Mouse (Mus musculus) cerebellum, adult (tissue): ENCODE results near the gene Fscn2.

ENCODE experiments used
- ATAC-seq: cut with Nextera tagmentation; 2 replicates; pipeline ENCODE4 v1.9.2; 2017; ENCODE audit warnings: mild to moderate bottlenecking, moderate library complexity, mixed read lengths; ENCODE audit not compliant: insufficient number of reproducible peaks, low FRiP score, low TSS enrichment

Fscn2 gene

DNA sequence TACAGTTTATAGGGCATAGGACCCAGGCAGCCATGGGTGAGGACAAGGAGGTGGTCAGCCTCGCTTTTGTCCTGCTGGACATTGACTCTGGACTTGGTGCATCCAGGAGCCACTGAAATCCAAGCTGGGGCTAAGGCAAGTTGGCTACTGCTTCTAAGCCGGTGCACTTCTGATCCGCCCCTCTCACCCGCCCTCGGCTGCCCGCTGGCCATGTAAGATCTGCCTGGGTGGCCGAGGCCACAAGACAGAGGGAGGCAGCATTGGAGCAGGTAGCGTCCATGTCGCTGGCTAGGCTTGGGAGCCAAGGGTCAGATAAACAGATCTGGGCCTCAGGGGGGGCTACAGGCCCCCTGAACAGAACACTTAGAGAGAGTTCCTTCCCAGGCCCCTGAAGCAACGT lies at the start of gene Fscn2:
TSS of gene Fscn2 (plus strand) at position 240 of the 400 bp plus-strand sequence.
- no peak for ATAC-seq

DNA sequence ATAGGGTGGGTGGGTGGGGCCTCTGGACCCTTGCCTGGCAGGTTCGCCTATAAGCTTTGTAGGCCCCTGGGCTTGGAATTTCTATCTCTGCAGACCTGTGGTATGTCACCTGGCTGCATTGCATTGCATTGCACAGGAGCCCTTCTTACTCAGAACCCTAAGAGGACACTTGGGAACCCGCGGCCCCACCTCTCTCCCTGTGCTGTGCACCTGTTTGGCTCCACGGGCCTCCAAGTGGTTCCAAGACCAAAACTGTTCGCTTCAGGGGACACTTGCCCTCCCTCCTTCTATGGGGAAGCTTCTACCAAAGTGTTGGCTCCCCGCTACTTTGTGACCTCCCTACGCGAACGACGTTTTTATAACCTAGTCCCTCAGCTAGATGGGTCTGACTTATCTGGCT lies 49.8 kb upstream of the Fscn2 start:
- no peak for ATAC-seq

DNA sequence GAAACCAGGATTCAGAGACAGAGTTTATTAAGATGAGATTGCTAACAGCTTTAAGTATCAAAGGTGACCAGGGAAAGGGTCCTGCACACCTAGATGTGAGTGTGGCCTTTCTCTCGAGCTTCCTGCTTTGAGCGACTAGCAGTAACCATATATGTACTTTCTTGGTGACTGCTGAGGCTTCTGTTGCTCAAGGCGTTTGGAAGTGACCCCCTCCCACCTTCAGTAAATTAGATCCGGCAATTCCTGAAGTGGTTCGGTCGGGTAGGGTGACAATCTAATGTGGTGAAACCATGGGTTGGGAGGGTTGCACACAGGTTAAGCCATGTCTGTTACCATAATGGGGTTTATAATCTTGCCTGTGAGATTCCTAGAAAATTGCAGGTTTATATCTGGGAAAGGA lies 49.3 kb upstream of the Fscn2 start:
- ATAC-seq: no peak

DNA sequence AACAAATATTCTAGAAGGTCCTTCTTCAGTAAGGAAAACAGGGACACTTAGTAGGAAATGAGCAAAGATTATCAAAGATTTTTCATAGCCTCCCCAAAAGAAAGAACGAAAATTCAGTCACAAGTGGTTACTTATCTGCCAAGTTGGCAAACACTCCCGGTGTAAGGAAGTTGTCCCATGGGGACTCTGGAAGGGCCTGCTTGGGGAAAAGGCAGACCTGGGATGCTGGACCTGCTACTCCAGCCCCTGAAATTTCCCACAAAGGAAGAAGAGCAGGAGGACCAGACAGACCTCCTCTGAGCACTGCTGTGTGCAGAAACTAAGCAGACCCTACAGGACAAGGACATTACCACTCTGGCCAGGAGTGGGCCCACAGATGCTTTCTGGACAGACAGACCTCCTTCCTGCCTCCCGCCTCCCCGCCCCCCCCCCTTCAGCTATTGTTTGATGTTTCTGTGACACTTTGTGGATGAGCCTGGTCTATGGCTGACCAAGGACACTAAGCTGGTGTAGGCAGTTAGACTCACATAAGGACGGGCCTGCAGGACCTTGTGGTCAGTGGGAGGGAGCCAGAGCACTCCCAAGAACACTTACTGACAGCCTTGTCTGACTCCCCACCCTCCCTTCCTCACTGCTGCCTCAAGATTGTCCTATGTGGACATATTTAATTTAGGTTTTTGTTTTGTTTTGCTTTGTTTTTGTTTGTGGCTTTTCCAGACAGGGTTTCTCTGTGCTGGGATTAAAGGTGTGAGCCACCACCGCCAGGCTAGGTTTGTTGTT lies 47.2 kb upstream of the Fscn2 start:
- no peak for ATAC-seq

DNA sequence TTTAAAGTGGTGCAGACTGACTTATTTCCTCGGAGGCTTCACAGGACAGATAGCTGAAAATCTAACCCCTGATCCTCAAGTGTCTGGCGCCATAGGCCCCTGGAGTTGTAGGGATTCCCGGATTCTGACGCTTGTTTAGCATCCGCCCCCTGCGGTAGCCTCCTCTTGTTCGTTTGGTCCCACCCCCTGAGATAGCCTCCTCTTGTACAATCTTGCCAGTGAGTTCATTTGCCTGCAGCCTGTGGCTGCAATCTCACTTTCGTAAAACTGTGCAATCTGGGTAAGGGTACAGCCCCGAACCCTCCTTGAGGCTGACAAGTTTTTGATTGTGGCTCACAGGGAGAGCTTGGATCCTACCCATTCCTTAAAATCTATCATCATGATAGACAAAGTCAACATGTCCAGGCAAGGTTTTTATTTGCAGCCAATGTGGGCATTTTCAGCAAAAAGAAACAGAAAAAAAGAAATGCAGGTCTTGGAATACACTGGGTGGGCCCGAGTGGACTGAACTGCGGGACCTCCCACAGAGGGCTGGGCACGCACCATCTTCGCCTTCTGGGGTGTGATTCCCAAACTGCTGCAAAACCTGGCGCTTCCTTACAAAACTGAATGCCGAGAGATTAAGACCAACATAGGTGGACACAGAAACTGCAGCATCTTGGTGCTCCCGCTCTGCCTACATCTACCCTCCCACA lies 46.5 kb upstream of the Fscn2 start:
- ATAC-seq: no peak

DNA sequence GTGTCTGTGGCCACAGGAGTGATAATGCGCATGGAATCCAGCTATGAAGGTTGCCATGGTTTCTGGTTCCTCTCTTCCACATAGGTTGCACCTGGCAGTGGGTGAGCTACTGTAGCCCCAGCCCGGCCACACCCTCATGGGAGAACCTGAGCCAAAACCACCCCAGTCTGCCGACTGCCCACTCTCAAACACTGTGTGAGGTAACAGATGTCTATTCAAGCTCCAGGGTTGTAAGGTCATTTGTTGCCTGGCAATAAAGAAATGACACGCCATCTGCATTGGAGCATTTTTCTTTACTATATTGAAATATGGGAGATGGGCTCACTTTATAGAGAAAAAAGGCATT lies 45.9 kb upstream of the Fscn2 start:
- no peak for ATAC-seq

DNA sequence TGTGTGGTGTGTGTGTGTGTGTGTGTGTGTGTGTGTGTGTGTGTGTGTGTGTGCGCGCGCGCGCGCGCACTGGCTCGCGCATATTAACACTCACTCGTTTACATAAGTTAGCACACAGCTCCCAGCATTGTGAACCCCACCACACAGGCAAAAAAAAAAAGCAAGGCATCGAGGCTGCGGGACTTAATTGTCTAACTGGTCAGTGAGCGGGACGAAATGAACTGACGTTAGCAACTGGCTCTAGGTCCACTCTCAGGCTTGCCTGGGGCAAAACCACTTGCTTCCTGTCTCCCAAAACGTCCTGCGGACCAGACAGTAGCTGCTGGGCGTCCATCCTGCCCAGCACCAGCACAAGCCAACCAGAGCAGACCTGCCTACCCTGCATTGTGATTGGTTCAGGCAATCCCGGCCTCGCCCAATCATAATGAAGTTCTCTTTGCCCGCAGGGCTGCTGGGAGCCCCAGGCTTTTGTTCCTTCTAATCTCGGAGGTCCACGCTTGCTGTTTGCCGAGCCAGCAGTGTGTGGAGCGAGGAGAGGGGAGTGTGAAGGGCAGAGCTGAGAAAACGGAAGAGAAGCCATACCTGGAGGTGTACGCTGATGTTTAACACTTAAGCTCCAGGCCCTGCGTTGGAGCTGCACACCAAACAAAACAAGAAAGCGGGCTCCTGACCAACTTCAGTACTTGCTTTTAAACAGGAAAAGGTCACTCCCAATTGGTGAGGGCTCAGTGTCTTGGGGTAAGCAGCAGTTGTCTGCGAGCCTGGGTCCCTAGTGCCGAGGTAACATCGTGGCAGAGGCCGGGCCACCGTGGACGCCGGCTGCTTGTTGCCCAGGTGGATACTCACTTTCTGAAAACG lies 45.3 kb upstream of the Fscn2 start:
- peak; percentile 98 for ATAC-seq

DNA sequence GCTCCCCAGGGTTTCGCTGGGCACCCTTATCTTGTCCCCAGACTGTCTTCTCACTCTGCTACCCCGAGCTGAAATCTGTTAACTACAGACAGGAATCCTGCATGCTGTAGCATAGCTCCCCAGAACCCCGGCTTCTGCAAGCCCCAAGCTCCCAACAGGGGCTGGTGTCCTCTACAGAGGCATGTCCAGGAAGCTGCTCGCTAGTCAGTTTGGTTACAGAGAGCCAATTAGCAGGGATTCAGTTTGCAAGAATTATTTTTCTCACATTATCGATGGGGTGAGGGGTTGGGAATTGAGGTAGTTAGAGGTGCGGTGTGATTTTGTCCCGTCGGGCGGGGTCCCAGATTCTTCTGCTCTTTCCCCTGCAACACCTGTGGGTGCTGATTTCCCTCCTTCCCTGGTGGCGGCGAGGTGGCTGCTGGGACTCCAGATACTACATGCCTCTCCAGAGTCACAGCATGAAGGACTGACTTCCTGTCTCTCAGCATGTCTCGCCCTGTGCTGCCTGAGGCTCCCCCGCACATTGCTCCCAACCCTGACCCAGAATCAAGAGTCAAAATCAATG lies 44.6 kb upstream of the Fscn2 start:
- no peak for ATAC-seq

DNA sequence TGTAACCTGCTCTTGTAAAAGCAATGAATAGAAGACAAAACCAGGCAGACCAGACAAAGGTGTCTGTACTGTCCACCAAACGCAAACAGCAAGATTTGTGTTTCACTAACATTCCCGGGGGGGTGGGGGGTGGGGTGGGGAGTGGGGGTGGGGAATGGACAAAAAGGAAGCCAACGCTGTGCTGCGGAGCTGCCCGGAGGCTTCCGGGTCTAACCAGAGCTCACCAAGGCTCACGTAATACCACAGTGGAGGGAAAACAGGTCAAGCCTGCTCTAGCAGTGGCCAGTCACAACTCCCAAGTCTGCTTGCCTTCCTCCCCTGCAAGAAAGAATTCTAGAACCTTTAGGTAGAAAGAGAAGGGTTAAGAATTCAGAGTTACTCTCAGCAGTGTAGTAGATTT lies 43.9 kb upstream of the Fscn2 start:
- no peak for ATAC-seq

DNA sequence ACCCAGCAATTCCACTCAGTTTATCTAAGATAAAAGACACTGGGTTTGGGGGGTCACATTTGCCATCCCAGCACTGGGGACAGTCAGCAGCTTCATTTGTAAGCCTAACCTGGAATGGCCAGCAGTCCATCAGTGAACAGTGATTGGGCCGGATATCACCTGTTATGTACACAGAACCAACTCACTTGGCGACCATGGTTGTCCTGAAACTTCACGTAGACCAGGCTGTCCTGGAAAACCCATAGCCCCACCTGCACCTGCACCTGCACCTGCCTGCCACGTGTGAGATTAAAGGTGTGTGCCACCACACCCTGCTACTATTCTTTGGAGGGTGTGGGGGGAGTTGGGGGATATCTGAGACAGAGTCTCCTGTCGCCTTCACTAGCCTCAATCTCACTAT lies 42.0 kb upstream of the Fscn2 start:
- ATAC-seq: no peak

DNA sequence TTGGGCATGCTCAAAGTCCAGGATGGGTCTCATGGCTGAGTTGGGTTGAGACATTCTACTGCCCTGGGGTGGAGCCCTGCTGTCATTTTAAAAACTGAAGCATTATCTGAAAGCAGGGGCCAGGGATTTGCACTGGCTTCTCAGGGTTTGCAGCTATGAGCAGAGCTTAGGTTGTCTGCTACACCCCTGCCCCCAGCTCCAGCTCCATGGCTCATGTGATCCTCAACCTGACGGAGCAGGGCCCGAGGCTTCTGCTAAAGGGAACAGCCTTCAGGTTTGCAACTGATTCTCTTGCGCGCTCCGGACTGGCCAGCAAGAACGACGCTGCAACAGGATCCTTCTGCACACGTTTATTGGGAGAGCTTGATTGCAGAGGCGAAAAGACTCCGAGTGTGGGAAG lies 41.2 kb upstream of the Fscn2 start:
- ATAC-seq: no peak

DNA sequence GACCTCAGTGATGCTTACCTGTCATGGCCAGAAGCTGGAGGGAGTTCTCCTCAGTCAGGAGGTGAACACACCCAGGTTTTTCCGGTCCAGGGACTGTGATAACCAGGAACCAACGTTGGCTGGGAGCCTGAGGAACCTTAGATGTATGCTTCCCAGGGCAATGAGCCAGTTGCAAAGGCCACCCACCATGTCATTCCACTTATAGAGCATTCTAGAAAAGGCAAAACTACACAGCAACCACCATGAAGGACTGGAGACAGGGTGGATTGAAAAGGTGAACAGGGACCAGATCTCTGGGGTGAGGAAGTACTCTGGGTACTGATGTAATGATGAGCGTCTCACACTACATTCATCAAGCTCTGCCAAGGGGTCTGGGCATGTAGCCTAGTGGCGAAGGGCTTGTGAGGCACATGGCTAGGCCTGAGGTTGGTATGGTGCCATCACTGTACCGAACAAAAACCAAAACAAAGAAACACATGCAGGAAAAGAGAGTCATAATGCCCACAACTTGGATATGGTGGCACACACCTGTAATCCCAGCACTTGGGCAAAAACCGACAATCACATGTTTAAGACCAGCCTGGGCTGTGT lies 25.8 kb upstream of the Fscn2 start:
- no peak for ATAC-seq

DNA sequence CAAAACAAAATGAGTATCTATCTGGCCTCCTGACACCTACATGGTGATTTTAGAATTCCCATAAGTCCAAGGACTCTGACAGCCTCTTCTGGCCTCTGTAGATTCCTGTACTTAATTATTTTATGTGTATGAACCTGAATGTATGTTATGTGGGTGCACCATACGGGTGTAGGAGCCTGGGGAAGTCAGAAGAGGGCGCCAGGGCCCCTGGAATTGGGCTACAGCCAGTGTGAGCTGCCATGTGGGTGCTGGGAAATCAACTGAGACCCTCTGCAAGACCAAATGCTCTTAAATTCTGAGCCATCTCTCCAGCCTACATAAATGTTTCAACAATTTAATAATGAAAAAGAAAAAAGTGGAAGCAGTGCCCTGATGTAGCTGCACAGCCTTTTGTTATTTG lies 23.9 kb upstream of the Fscn2 start:
- ATAC-seq: no peak

DNA sequence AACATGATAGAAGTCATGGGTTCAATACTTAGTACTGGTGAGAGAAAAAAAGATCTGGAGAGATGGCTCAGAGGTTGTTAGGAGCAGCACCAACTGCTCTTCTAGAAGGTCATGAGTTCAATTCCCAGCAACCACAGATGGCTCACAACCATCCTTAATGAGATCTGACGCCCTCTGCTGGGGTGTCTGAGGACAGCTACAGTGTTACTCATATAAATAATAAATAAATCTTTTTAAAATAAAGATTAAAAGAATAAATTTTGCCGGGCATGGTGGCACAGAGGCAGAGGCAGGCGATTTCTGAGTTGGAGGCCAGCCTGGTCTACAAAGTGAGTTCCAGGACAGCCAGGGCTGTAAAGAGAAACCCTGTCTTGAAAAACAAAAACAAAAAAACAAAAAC lies 22.5 kb upstream of the Fscn2 start:
- ATAC-seq: no peak

DNA sequence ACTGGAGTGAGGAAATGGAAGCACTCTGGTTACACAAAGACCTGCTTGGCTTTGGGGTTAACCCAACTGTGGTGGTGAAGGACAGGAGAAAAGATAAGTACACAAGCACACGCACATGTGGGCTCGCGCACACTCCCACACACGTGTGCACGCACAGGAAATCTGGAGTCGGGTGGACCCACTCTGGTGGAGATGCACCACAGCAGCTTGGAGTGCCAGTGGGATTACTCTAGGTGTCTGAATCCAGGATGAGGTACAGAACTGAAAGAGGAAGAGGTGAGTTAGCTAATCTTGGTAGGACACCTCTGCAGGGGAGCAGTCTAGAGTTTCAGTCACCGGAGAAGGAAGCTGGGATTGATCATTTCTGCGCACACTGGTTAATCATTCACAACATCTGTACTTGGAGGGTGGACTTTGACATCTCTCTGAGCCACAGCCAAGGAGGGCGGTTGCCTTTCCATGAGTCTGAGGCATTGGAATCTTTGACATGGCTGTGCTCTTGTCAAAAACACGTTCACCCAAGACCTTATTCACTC lies 21.3 kb upstream of the Fscn2 start:
- no peak for ATAC-seq

DNA sequence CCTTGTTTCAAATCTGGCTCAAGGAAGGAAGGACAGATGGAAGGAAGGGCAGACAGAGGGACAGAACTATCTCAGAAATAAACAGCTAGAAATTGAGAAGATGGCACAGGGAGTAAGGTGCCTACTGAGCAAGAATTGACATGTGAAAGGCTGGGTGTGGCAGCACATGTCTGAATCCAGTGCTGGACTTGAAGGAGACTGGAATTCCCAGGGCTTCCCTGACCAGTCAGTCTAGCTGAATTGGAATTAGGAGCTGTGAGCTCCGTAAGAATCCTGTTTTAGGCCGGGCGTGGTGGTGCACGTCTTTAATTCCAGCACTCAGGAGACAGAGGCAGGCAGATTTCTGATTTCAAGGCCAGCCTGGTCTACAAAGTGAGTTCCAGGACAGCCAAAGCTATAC lies 19.7 kb upstream of the Fscn2 start:
- no peak for ATAC-seq

DNA sequence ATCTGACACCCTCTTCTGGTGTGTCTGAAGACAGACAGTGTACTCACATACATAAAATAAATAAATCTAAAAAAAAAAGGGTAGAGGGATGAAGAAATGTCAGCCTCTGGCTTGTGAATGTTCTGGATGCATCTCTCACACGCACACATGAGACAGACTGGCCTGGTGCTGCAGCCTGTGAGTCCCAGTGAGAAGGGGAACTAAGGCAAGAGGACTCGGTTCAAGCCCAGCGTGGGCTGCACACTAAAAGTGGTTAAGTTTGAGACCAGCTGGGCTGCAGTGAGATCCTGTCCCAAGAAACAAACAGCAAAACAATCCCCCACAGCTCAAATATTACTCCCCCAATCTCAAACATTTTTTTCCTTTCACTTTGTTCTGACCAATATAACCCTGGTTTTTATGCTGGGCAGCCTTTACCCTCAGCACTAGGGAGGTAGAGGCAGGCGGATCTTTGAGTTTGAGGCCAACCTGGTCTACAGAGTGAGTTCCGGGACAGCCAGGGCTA lies 18.6 kb upstream of the Fscn2 start:
- no peak for ATAC-seq

DNA sequence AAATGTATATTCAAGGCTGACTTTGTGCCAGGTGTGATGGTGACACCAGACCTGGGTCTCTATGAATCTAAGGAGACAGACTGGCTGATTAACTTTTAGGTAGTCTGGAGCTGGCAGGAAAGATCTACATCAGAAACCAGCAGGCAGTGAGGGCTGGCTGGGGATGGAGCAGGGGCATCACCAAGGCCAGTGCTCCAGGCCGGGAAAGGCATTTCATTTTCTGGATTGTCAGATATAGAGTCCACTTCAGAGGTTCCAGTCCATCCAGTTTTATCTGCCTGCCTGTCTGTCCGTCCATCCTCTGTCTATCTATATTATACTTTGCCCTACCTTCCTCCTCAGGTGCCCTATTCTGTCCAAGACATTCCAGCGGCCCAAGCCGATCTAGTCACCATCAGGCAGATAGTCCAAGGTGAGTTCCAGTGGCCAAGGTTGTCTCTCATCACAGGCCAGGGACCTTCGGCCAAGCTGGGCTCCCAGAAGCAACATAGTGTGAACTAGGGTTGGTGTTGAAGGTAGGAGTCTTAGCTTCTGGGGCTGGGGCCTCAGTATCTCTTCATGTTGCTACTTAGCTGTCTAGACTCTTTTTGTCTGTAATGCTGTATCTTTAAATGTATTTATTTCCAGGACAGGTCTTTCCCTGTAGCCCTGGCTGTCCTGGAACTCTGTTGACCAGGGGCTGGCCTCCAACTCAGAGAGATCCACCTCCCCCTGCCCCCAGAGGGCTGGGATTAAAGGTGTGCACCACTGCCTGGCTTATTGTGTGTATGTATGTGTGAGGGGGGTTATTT lies 17.6 kb upstream of the Fscn2 start:
- ATAC-seq: no peak

DNA sequence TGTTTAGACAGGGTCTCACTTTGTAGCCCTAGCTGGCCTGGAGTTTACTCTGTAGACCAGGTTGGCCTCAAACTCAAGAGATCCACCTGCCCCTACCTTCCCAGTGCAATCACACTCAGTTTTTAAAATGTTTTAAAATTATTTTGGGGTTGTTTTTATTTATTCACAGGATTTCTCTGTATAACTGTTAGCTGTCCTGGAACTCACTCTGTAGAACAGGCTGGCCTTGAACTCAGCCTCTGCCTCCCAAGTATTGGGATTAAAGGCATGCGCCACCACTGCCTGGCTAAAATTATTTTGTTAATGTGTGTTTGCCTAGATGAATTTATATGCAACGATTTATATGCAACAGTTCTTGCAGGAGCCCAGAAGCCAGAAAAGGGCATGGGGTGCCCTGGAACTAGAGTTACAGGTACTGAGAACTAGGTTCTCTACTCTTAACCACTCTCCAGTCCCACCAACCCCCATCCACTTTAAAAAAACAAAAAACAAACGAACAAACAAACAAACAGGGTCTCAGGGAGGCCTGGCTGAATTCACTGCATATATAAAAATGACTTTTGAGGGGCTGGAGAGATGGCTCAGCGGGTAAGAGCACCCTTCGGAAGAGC lies 16.9 kb upstream of the Fscn2 start:
- ATAC-seq: no peak
